Mouse (Mus musculus) induced T-regulatory cell, adult 2 months (primary cell): ENCODE measurements at regions not wholly inside any gene's neighbourhood (a gene's known extent, or its start where the extent isn't known, plus 50 kb on each side); places are given as distances from the start of the nearest gene placed in this dataset.

Experiments
- DNase-seq: peaks from one replicate; pipeline ENCODE4 v3.0.0-alpha.2; 2012; ENCODE audit warnings: low read depth

DNA sequence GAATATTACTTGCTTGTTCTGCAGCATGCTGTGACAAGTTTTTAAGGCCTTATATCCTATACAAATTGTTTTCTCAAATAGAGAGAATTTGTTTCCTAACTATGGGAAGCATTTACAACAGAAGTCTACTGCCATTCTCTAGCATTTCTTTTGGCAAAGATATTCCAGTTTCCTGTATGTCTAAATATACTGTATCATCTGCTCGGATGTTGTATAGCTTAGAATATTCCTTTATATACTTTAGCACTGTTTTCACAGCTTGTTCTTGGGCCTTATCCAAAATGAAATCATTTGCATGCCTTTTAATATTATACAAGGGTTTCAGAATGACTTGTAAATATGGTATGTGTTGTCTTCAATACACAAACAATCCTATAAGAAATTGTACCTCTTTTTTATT lies 92.1 kb upstream of the Ins2 start:
- no peak for DNase-seq

- DNase-seq, result no peak
These were observed 87.9 kb upstream of the Ins2 start for GRCm38 (mm10) chr7:142830969-142831673.

DNA sequence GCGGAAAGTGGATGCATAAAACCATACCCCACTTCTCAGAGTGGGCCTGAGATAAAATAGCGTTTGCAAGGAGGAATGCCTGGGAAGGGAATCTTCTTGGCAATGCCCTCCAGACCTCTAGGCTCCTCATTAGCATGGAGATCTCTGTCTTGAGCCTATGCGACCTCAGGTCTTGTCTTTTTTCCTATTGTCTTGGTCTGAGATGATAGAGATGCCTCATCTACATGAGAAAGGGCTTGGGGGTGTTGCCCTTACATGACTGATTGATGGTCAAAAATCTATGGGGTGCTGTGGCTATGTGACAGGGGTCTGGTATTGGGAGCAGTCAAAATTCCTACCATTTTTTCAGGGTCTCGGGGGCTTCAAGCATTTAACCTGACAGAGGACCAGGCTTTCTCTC lies 67.5 kb upstream of the Ins2 start:
- DNase-seq, result no peak

DNA sequence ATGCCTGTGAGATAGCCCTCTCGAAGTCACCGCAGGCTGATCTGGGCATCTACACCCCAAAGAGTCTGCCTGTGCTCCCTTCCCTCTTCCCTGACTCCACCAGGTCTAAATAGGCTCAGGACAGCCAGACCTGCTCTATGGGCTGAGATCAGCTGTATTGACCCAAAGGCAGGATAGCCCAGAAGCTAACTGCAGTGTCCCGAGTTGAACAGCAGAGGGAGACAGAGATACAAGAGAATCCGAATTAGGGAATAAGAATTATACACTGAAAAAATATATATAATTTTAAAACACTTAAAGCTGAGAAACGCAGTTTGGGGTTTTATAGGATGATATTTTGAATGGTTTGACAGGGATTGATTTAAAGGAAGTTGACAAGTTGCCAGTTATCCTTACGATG lies 56.2 kb upstream of the Ins2 start:
- peak; percentile 60 for DNase-seq

GRCm38 (mm10) chr7:142794481-142794880 lies 51.3 kb upstream of the Ins2 start:
- no peak for DNase-seq
